22 mouse cellular contexts compared by ENCODE assay signal in the genomic region with DNA sequence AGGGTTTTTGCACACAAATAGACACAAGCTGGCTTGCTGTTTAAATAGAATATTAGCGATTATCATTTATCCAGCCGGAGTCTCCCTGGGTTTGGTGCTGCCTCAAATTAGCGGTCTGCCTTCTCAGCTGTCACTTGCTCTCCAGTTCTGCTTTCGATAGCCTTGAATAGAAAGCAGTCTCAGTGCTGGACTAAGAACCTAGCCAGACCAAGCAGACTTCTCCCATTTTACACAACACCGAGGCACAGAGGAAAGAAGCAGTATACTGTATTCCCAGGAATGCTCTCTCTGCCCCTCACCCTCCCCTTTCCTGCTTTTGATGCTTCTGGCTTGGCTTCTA.
A peak's percentile ranks its signal among the peaks of the same experiment; 100 is the strongest.
DNase-seq lines count a peak whose midpoint lies in the region; ATAC-seq and TF ChIP-seq lines count a peak whose summit lies in the region.
"Had no signal": no experiment of that assay in that cellular context is flagged by ENCODE, and none has a peak within 500 bp of the region (broad histone marks: within the 10 kb centered on the region; RNA-seq: fewer than 3 reads in every experiment).

No protein-coding gene starts in this region.

- no peak overlapping the region for H3K4me2 ChIP-seq in hindbrain, embryonic 15.5 days
- H3K4me2 ChIP-seq in midbrain, embryonic 16.5 days (ENCODE audit: low read length): no peak overlapping the region
- H3K4me2 ChIP-seq in midbrain, embryonic 14.5 days (ENCODE audit: low read length): no peak overlapping the region
- H3K4me2 ChIP-seq: embryonic facial prominence, embryonic 15.5 days; heart, embryonic 13.5 days; kidney, embryonic 15.5 days; stomach, embryonic 15.5 days had no signal

- H3K36me3 ChIP-seq in hindbrain, embryonic 15.5 days: no peaks in the 10 kb centered on the region
- H3K36me3 ChIP-seq in hindbrain, embryonic 10.5 days: no peaks in the 10 kb centered on the region
- H3K36me3 ChIP-seq in midbrain, embryonic 16.5 days (ENCODE audit: control insufficient read depth, insufficient read depth, low read length): no peaks in the 10 kb centered on the region
- H3K36me3 ChIP-seq in midbrain, embryonic 14.5 days (ENCODE audit: control insufficient read depth, insufficient read depth, low read length): no peaks in the 10 kb centered on the region
- H3K36me3 ChIP-seq in kidney, adult 2 months (ENCODE audit: control insufficient read depth, insufficient read depth, low read length): no peaks in the 10 kb centered on the region
- H3K36me3 ChIP-seq: embryonic facial prominence, embryonic 15.5 days; heart, embryonic 13.5 days; kidney, embryonic 15.5 days; stomach, embryonic 15.5 days had no signal

- no peak for ATAC-seq in hindbrain, embryonic 15.5 days (ENCODE audit: low FRiP score, low read depth)
- no peak for ATAC-seq in midbrain, embryonic 16.5 days
- no peak for ATAC-seq in midbrain, embryonic 14.5 days (ENCODE audit: low FRiP score, low TSS enrichment)
- ATAC-seq: forebrain, embryonic 14.5 days; intestine, postnatal 0 days had no signal

- 59% methylated on average over 5 of the region's 5 CpGs for WGBS in hindbrain, embryonic 15.5 days
- WGBS in hindbrain, embryonic 10.5 days: 87% methylated on average over 5 of the region's 5 CpGs
- 66% methylated on average over 5 of the region's 5 CpGs for WGBS in midbrain, embryonic 16.5 days
- 74% methylated on average over 5 of the region's 5 CpGs for WGBS in midbrain, embryonic 14.5 days
- WGBS in kidney, adult 2 months: 85% methylated on average over 5 of the region's 5 CpGs

- no peak for TF ChIP-seq POLR2A in brain, embryonic 14.5 days (IDR thresholded peaks at IDR 0.05; ENCODE audit: borderline replicate concordance, extremely low read depth, insufficient read depth, insufficient read length, poor library complexity, severe bottlenecking)
- no peak for TF ChIP-seq POLR2A in kidney, adult 2 months (IDR thresholded peaks at IDR 0.05; ENCODE audit: low read depth, low read length)

- peaks cover 8% of the 10 kb centered on the region for H3K4me1 ChIP-seq in hindbrain, embryonic 15.5 days (replicated peaks)
- no peaks in the 10 kb centered on the region for H3K4me1 ChIP-seq in hindbrain, embryonic 10.5 days (replicated peaks)
- H3K4me1 ChIP-seq in midbrain, embryonic 16.5 days (ENCODE audit: control insufficient read depth, insufficient read depth, low read length): peaks cover 3% of the 10 kb centered on the region; the same call in 1 of the 2 replicates
- H3K4me1 ChIP-seq in midbrain, embryonic 14.5 days (ENCODE audit: control insufficient read depth, insufficient read depth, low read length): peaks cover 1% of the 10 kb centered on the region
- H3K4me1 ChIP-seq in kidney, adult 2 months (ENCODE audit: control insufficient read depth, insufficient read depth, low read length): no peaks in the 10 kb centered on the region
- H3K4me1 ChIP-seq: embryonic facial prominence, embryonic 15.5 days; heart, embryonic 13.5 days; kidney, embryonic 15.5 days; stomach, embryonic 15.5 days had no signal

- no peak overlapping the region for H3K9ac ChIP-seq in hindbrain, embryonic 15.5 days
- H3K9ac ChIP-seq in midbrain, embryonic 16.5 days (ENCODE audit: low read depth, low read length): no peak overlapping the region
- no peak overlapping the region for H3K9ac ChIP-seq in midbrain, embryonic 14.5 days (replicated peaks; ENCODE audit: low read length)
- H3K9ac ChIP-seq: embryonic facial prominence, embryonic 15.5 days; heart, embryonic 13.5 days; kidney, embryonic 15.5 days; stomach, embryonic 15.5 days had no signal

- H3K9me3 ChIP-seq in hindbrain, embryonic 15.5 days: no peaks in the 10 kb centered on the region
- no peaks in the 10 kb centered on the region for H3K9me3 ChIP-seq in hindbrain, embryonic 10.5 days
- no peaks in the 10 kb centered on the region for H3K9me3 ChIP-seq in midbrain, embryonic 16.5 days (replicated peaks; ENCODE audit: control insufficient read depth, low read length, poor library complexity, severe bottlenecking)
- H3K9me3 ChIP-seq in midbrain, embryonic 14.5 days (ENCODE audit: control insufficient read depth, low read length): no peaks in the 10 kb centered on the region
- H3K9me3 ChIP-seq: embryonic facial prominence, embryonic 15.5 days; heart, embryonic 13.5 days; kidney, embryonic 15.5 days; stomach, embryonic 15.5 days had no signal

- TF ChIP-seq CTCF in brain, embryonic 14.5 days (IDR thresholded peaks at IDR 0.05; ENCODE audit: borderline replicate concordance, extremely low read depth, insufficient read depth, insufficient read length): no peak
- no peak for TF ChIP-seq CTCF in kidney, adult 2 months (conservative IDR thresholded peaks at IDR 0.05; ENCODE audit: insufficient read depth, insufficient read length, low read depth, low read length)

- no peak for DNase-seq in hindbrain, embryonic 10.5 days (ENCODE audit: low spot score)
- DNase-seq in midbrain, embryonic 14.5 days: no peak
- DNase-seq in brain, embryonic 14.5 days (ENCODE audit: low read depth): peak; percentile 36
- DNase-seq in neural tube, embryonic 10.5 days (ENCODE audit: extremely low spot score, low spot score): no peak
- DNase-seq in kidney, adult 2 months: no peak
- DNase-seq: adrenal gland, adult 2 months; cerebellum, adult 8-10 months; gastrocnemius, postnatal 10 days; heart, adult 2 months; kidney, postnatal 36 days; lung, postnatal 4 days; right cerebral cortex, postnatal 14 days; thymus, adult 18-20 months; thymus, postnatal 36 days had no signal

- H3K27me3 ChIP-seq in hindbrain, embryonic 15.5 days: no peaks in the 10 kb centered on the region
- H3K27me3 ChIP-seq in hindbrain, embryonic 10.5 days (ENCODE audit: insufficient read depth, poor library complexity, severe bottlenecking): no peaks in the 10 kb centered on the region
- H3K27me3 ChIP-seq in midbrain, embryonic 16.5 days (ENCODE audit: control insufficient read depth, insufficient read depth, low read depth, low read length): no peaks in the 10 kb centered on the region
- no peaks in the 10 kb centered on the region for H3K27me3 ChIP-seq in midbrain, embryonic 14.5 days (ENCODE audit: control insufficient read depth, insufficient read depth, low read length)
- H3K27me3 ChIP-seq in kidney, adult 2 months (replicated peaks; ENCODE audit: control insufficient read depth, insufficient read depth, low read length): no peaks in the 10 kb centered on the region
- H3K27me3 ChIP-seq: embryonic facial prominence, embryonic 15.5 days; heart, embryonic 13.5 days; kidney, embryonic 15.5 days; stomach, embryonic 15.5 days had no signal

- no peak overlapping the region for H3K4me3 ChIP-seq in hindbrain, embryonic 15.5 days
- H3K4me3 ChIP-seq in hindbrain, embryonic 10.5 days: no peak overlapping the region
- H3K4me3 ChIP-seq in midbrain, embryonic 16.5 days (ENCODE audit: low read depth, low read length): no peak overlapping the region
- H3K4me3 ChIP-seq in midbrain, embryonic 14.5 days (replicated peaks; ENCODE audit: low read depth, low read length): no peak overlapping the region
- H3K4me3 ChIP-seq in kidney, adult 2 months (ENCODE audit: insufficient read depth, low read depth, low read length): no peak overlapping the region
- H3K4me3 ChIP-seq: embryonic facial prominence, embryonic 15.5 days; heart, adult 2 months; heart, embryonic 13.5 days; kidney, embryonic 15.5 days; stomach, embryonic 15.5 days had no signal

- H3K27ac ChIP-seq in hindbrain, embryonic 15.5 days (replicated peaks): peak overlapping the region; percentile 30
- no peak overlapping the region for H3K27ac ChIP-seq in hindbrain, embryonic 10.5 days
- peak overlapping the region; percentile 23; the same call in 1 of the 2 replicates for H3K27ac ChIP-seq in midbrain, embryonic 16.5 days (ENCODE audit: low read length)
- H3K27ac ChIP-seq in midbrain, embryonic 14.5 days (replicated peaks; ENCODE audit: low read depth, low read length): no peak overlapping the region
- H3K27ac ChIP-seq in kidney, adult 2 months (ENCODE audit: insufficient read depth, low read depth, low read length): no peak overlapping the region
- H3K27ac ChIP-seq: embryonic facial prominence, embryonic 15.5 days; heart, adult 2 months; heart, embryonic 13.5 days; kidney, embryonic 15.5 days; stomach, embryonic 15.5 days had no signal

Comparison
In these comparisons a context has a peak if more than half of its experiments do, and no peak if none do; other contexts are left out.
1. H3K27ac ChIP-seq: peak in hindbrain, embryonic 15.5 days (single experiment) and midbrain, embryonic 16.5 days (single experiment); none in hindbrain, embryonic 10.5 days (single experiment), midbrain, embryonic 14.5 days (single experiment) and kidney, adult 2 months (single experiment).